Mouse (Mus musculus): ENCODE results near the gene 2200002J24Rik. TPM values are rescaled to one million over a fixed set of nuclear protein-coding genes. Genes with fewer than 3 reads are reported as not detected.

The 2200002J24Rik gene
- polyA plus RNA-seq, 1 experiment from 2014 or later, result not detected

DNA sequence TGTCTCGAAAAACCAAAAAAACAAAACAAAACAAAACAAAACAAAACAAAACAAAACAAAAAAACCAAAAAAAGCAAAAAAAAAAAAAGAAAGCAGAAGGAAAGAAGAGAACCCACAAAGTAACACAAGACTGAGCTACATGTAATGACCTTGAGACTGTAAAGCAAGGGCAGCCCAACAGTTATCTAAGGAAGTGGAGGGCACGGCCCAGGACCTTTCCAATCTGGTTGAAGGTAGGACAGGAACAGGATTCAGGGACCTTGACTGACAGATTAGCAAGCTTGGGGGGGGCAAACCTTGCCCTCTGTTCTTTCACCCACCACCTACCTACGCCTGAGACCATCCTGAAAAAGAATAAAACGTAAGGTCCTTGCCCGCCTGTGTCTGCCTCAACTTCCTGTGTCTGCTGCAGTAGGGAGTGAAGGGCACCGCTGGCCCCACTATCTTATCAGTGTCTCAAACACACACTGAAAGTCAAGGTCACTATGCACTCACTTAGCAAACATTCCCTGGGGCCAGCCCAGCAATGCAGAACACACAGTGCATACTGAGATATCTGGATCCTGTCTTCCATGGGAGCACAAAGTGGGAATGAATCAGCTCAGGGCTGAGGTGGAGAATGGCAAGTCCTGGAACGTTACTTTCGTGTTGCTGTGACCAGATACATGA lies 7.6 kb downstream of the 2200002J24Rik start:
- ATAC-seq (ENCODE audit: low FRiP score), result no peak
- Histone ChIP-seq H3K27me3 (replicated peaks) (no peaks in the 10 kb centered on the region; the same call in 1 of the 2 replicates), H3K9me3 (replicated peaks) (no peaks in the 10 kb centered on the region), H3K36me3 (no peaks in the 10 kb centered on the region), H3K27ac (replicated peaks) (no peak overlapping the region), H3K9ac (replicated peaks) (no peak overlapping the region), H3K4me2 (no peak overlapping the region), H3K4me3 (replicated peaks) (no peak overlapping the region), H3K4me1 (no peaks in the 10 kb centered on the region)
- WGBS, result 82% methylated on average over 8 of the region's 8 CpGs

DNA sequence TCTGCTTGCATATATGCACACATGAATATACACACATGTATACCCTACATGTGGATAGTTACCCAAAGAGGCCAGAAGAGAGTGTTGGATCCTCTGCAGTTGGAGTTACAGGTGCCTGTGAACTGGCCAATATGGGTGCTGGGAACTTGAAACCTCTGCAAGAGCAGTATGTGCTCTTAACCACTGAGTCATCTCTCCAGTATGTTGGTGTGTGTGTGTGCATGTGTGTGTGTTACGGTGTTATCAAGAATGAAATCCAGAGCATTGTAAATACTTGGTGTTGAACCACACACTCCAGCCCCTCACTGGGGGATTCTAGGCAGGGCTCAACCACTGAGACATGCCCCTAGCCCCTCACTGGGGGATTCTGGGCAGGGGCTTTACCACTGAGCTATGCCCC lies 8.7 kb downstream of the 2200002J24Rik start:
- H3K4me2 ChIP-seq, result no peak overlapping the region
- no peak for ATAC-seq (ENCODE audit: low FRiP score)
- no peaks in the 10 kb centered on the region for H3K36me3 ChIP-seq
- H3K4me3 ChIP-seq (replicated peaks), result no peak overlapping the region
- H3K27ac ChIP-seq (replicated peaks), result no peak overlapping the region
- no peaks in the 10 kb centered on the region for H3K9me3 ChIP-seq (replicated peaks)
- peaks cover 4% of the 10 kb centered on the region; the same call in 1 of the 2 replicates for H3K27me3 ChIP-seq (replicated peaks)
- H3K9ac ChIP-seq (replicated peaks), result no peak overlapping the region
- H3K4me1 ChIP-seq, result no peaks in the 10 kb centered on the region
- 100% methylated on average over 1 of the region's 1 CpGs for WGBS

DNA sequence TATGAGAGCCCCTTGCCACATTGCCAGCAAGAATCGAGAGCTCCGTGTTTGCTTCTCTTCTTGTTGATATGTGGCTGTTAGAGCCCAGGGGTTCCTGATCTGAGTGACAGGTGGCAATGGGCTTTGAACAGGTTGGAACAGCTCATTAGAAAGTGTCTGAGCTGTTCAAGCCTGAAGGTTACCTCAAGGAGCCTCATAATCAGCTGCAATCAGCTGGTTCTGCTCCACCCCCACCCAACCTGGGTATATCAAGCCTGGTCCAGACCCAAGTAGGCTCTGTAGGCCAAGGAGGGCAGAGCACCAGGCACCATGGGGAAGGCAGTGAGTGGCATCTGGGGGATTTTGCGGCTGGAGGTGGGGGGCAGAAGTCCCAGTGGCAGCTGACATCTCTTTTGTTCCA lies 13.2 kb downstream of the 2200002J24Rik start, which contains the start of gene Atp4a:
TSS of gene Atp4a (plus strand) at position 268 of the 400 bp plus-strand sequence.
- H3K27me3 ChIP-seq (replicated peaks), result peaks cover 32% of the 10 kb centered on the region
- H3K9ac ChIP-seq (replicated peaks), result no peak within 1 kb of the TSS
- H3K4me2 ChIP-seq, result no peak within 1 kb of the TSS
- H3K4me3 ChIP-seq (replicated peaks), result no peak within 1 kb of the TSS
- H3K36me3 ChIP-seq, result no peaks in the 10 kb centered on the region
- H3K27ac ChIP-seq (replicated peaks), result no peak within 1 kb of the TSS
- no peaks in the 10 kb centered on the region for H3K9me3 ChIP-seq (replicated peaks)
- WGBS, result 88% methylated on average over 3 of the region's 3 CpGs
- H3K4me1 ChIP-seq, result peaks cover 2% of the 10 kb centered on the region
- no peak for ATAC-seq (ENCODE audit: low FRiP score)

DNA sequence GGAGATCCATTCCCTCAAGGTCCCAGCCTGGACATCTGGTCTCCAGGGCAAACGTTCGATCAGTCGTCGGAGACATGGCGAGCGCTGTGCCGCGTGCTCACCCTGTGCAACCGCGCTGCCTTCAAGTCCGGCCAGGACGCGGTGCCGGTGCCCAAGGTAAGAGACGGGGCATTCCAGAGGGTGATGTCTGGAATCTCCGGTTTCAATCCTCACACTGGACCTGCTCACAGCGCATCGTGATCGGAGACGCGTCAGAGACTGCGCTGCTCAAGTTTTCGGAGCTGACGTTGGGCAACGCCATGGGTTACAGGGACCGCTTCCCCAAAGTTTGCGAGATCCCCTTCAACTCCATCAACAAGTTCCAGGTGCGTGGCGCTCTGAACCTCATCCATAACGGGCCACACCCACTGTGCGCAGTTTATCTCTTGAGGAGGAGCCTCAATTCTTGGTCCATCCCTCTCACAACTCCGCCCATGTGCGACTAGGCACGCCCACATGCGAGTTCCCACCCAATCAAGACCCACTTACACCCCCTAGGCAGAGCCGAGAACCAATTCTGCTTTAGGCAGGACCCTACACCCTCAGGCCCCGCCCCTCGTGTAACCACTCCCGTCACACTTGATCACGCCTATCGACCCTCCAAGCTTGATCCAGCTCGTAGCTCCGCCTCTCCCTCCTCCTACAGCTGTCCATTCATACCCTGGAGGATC lies 18.4 kb downstream of the 2200002J24Rik start:
- 2% methylated on average over 43 of the region's 43 CpGs for WGBS
- H3K4me3 ChIP-seq (replicated peaks), result peak overlapping the region; percentile 40
- peak; percentile 95 for ATAC-seq (ENCODE audit: low FRiP score)

DNA sequence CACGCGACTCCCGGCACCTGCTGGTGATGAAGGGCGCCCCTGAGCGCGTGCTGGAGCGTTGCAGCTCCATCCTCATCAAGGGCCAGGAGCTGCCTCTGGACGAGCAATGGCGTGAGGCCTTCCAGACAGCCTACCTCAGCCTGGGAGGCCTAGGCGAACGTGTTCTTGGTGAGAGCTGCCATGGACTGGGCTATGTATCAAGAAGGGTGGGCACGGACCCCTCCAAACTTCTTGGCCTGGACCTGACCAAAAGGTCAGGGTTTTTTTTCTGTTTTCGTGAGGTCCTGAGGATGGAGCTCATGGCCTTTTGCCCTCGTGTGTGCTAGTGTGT lies 19.0 kb downstream of the 2200002J24Rik start:
- H3K9ac ChIP-seq (replicated peaks), result peak overlapping the region; percentile 40
- H3K9me3 ChIP-seq (replicated peaks), result no peaks in the 10 kb centered on the region
- peak overlapping the region; percentile 67 for H3K4me2 ChIP-seq
- no peaks in the 10 kb centered on the region for H3K36me3 ChIP-seq
- peaks cover 43% of the 10 kb centered on the region for H3K27me3 ChIP-seq (replicated peaks)
- H3K27ac ChIP-seq (replicated peaks), result no peak overlapping the region
- peak overlapping the region; percentile 40 for H3K4me3 ChIP-seq (replicated peaks)
- 13% methylated on average over 14 of the region's 14 CpGs for WGBS
- H3K4me1 ChIP-seq, result peaks cover 12% of the 10 kb centered on the region
- peak; percentile 67; the same call in 1 of the 2 replicates for ATAC-seq (ENCODE audit: low FRiP score)

More for the DNA sequence above, 18.4 kb downstream of the 2200002J24Rik start:
- Histone ChIP-seq H3K27ac (replicated peaks) (no peak overlapping the region), H3K4me2 (peak overlapping the region; percentile 67), H3K9ac (replicated peaks) (peak overlapping the region; percentile 40; the same call in 1 of the 2 replicates), H3K4me1 (peaks cover 12% of the 10 kb centered on the region), H3K27me3 (replicated peaks) (peaks cover 43% of the 10 kb centered on the region), H3K36me3 (no peaks in the 10 kb centered on the region), H3K9me3 (replicated peaks) (no peaks in the 10 kb centered on the region)

DNA sequence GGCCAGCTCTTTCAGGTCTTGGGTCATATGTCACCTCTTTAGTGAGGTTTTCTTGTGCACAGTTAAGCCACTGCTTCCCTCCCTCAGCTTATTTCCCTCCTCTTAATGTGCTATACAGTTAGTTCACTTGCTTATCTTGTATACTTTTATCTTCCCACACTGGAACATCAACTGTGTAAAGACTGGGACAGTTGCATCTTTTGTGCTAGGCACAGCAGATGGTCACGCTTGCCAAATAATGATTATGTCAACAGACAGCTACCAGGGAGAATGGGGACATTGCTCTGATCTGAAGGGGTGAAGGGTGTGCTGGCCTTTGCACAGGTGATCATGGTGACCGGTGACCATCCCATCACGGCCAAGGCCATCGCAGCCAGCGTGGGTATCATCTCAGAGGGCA lies 20.9 kb downstream of the 2200002J24Rik start:
- H3K9ac ChIP-seq (replicated peaks), result no peak overlapping the region
- H3K27ac ChIP-seq (replicated peaks), result no peak overlapping the region
- H3K27me3 ChIP-seq (replicated peaks), result peaks cover 38% of the 10 kb centered on the region
- no peak for ATAC-seq (ENCODE audit: low FRiP score)
- no peaks in the 10 kb centered on the region for H3K9me3 ChIP-seq (replicated peaks)
- peaks cover 12% of the 10 kb centered on the region for H3K4me1 ChIP-seq
- no peak overlapping the region for H3K4me3 ChIP-seq (replicated peaks)
- no peaks in the 10 kb centered on the region for H3K36me3 ChIP-seq
- 91% methylated on average over 5 of the region's 5 CpGs for WGBS
- H3K4me2 ChIP-seq, result no peak overlapping the region

DNA sequence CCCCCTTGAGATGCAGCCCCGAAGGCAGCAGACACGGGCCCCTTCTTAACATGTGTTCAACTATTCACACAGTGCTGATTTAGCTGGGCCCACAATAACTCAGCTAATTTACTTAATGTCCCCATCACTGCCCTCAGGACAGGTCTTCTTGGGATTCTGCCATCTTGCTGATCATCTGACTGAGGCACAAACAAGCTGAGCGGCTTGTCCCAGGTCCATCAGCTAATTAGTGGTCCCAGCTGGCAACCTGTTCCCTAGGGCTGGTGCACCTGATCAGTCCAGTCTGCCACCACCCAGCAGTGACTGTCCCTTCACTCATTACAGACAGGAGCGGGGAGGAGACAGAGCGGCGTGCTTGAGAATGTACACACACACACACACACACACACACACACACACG lies 22.6 kb downstream of the 2200002J24Rik start:
- Histone ChIP-seq H3K9ac (replicated peaks) (no peak overlapping the region), H3K27me3 (replicated peaks) (peaks cover 22% of the 10 kb centered on the region), H3K4me2 (no peak overlapping the region), H3K4me3 (replicated peaks) (no peak overlapping the region), H3K9me3 (replicated peaks) (no peaks in the 10 kb centered on the region), H3K4me1 (peaks cover 12% of the 10 kb centered on the region), H3K36me3 (no peaks in the 10 kb centered on the region), H3K27ac (replicated peaks) (no peak overlapping the region)
- WGBS, result 47% methylated on average over 7 of the region's 7 CpGs
- ATAC-seq (ENCODE audit: low FRiP score), result no peak

DNA sequence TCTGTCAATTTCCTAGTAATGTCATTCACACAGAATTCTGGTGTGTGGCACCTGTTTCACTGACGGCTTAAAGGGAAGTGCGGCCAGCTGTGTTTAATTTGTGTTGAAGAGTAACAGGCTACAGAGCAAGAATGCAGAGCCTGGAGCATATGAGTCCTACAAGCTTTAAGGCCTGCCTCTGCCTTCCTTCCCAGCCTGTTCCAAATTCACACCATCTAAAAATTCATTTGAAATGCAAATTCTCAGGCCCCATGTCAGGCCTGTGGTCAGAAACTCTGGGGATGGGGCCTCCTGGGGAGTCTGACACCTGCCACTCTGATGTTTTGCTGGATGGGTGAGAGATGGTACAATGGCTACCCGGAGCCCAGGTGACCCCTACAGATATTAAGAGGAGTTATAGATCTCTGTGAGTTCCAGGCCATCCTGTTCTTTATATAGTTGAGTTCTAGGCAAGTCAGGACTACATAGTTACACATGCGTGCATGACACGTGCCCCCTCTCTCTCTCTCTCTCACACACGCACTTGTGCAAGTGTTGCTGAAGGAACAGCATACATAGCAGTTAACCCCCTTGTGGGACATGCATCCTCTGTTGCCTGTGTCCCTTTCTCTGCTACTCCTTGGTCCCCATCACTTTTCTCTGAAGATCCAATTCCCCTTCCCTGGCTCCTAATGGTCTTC lies 24.7 kb downstream of the 2200002J24Rik start:
- Histone ChIP-seq H3K36me3 (peaks cover 14% of the 10 kb centered on the region), H3K4me3 (replicated peaks) (no peak overlapping the region), H3K9me3 (replicated peaks) (no peaks in the 10 kb centered on the region), H3K27ac (replicated peaks) (no peak overlapping the region), H3K9ac (replicated peaks) (no peak overlapping the region), H3K27me3 (replicated peaks) (0 out of 2 replicates have a peak, but pooled peaks cover 5% of the 10 kb centered on the region), H3K4me1 (peaks cover 9% of the 10 kb centered on the region), H3K4me2 (no peak overlapping the region)
- 73% methylated on average over 6 of the region's 6 CpGs for WGBS
- no peak for ATAC-seq (ENCODE audit: low FRiP score)

DNA sequence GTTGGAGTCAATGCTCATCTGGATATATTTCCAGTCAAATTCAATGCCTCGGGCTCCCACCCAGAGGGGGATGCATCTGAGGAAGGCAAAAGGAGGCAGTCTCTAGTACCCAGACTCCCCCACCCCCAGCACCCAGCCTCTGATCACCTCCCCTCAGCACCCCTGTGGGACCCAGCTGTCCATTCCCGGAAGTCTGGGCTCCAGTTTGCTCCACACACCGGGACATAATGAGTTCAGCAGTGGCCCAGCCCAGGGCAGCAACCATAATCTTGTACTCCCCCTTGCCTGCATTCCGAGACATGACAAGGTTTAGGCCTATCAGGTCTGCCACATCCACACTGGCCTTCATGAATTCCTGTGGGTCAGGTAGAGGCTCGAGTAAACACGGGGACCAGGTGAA lies 29.5 kb downstream of the 2200002J24Rik start:
- peak overlapping the region; percentile 92; the same call in 1 of the 2 replicates for H3K27ac ChIP-seq (replicated peaks)
- ATAC-seq (ENCODE audit: low FRiP score), result no peak
- H3K4me2 ChIP-seq, result peak overlapping the region; percentile 66
- H3K9ac ChIP-seq (replicated peaks), result peak overlapping the region; percentile 91
- no peaks in the 10 kb centered on the region for H3K9me3 ChIP-seq (replicated peaks)
- H3K27me3 ChIP-seq (replicated peaks), result no peaks in the 10 kb centered on the region
- 92% methylated on average over 6 of the region's 6 CpGs for WGBS
- H3K4me1 ChIP-seq, result peaks cover 31% of the 10 kb centered on the region
- H3K36me3 ChIP-seq, result peaks cover 26% of the 10 kb centered on the region
- peak overlapping the region; percentile 75 for H3K4me3 ChIP-seq (replicated peaks)

DNA sequence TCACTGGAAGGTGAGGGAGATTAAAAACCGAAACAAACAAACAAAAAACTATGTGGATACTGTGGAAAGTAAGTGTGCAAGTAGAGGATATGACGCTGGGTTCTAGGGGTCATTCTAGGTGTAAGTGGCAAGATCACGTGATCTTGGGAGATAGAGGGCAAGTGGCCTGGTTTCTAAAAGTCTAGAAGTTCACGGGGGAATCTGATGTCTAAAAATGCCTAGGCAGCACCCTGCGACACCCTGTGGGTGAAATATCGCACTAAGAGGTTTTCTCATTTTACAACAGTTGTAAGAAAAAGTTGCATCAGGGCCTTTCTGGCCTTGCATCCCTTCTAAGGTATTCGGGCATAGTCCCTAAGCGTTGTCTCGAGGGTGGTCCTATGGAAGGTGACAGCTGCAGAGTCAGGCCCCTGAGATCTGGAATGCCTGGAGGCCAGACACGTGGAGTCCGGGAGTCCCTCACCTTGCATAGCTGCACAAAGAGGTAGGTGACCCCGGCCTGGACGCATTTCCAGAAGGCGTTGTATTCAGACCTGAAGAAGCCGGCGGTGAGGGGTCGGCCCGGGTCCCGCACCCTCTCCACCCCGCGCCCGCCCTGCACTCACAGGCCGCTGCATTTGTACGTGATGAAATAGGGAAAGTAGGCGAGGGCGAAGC lies 30.1 kb downstream of the 2200002J24Rik start:
- H3K4me2 ChIP-seq, result peak overlapping the region; percentile 66
- peak overlapping the region; percentile 91 for H3K9ac ChIP-seq (replicated peaks)
- H3K27ac ChIP-seq (replicated peaks), result peak overlapping the region; percentile 92
- no peaks in the 10 kb centered on the region for H3K27me3 ChIP-seq (replicated peaks)
- H3K9me3 ChIP-seq (replicated peaks), result no peaks in the 10 kb centered on the region
- H3K4me1 ChIP-seq, result peaks cover 31% of the 10 kb centered on the region
- WGBS, result 7% methylated on average over 26 of the region's 26 CpGs
- H3K36me3 ChIP-seq, result peaks cover 30% of the 10 kb centered on the region
- peak overlapping the region; percentile 75 for H3K4me3 ChIP-seq (replicated peaks)
- peak; percentile 56 for ATAC-seq (ENCODE audit: low FRiP score)

DNA sequence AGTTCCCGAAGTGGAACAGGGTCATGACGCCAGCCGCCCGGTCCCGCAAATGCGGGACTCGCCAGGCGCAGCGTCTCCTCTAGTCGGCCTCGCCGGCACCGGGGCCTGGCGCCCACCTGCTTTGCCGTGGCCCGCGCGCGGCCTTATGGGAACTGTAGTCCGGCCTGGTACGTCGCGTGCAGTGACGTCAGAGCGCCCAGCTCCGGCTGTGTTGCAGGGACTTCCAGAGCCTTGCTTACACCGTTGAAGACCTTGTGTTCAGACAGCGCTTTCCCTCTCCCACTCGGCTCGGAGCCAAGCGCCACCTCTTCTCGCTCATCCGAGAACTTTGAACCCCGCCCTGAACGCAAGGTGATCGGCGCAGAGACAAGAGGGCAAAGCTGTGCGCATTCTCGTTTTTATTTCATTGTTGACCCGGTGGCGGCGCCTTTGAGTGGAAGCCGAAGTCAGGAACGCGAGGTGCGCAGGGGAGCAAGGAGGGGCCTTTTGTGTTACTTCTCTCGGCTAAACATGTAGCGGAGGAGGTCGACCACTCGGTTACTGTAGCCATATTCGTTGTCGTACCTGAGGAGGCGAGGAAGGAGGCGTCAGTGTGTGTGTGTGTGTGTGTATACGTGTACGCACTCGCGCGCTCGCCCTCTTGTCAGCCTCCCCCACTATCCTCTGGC lies 30.8 kb downstream of the 2200002J24Rik start, which contains the start of gene Tmem147:
TSS of gene Tmem147 (minus strand) at position 145 of the 668 bp plus-strand sequence.
- Histone ChIP-seq H3K27me3 (replicated peaks) (no peaks in the 10 kb centered on the region), H3K9me3 (replicated peaks) (no peaks in the 10 kb centered on the region), H3K4me3 (replicated peaks) (peak within 1 kb of the TSS; percentile 75), H3K36me3 (peaks cover 33% of the 10 kb centered on the region), H3K27ac (replicated peaks) (peak within 1 kb of the TSS; percentile 92), H3K4me2 (peak within 1 kb of the TSS; percentile 66), H3K9ac (replicated peaks) (peak within 1 kb of the TSS; percentile 91), H3K4me1 (peaks cover 31% of the 10 kb centered on the region)
- under 1% methylated on average over 59 of the region's 60 CpGs for WGBS
- peak; percentile 96 for ATAC-seq (ENCODE audit: low FRiP score)

All from neural tube, embryonic 15.5 days (tissue).